Mouse (Mus musculus) hindbrain, postnatal 0 days (tissue): ENCODE results near the gene Map2k6. TPM values are rescaled to one million over a fixed set of nuclear protein-coding genes. Genes with fewer than 3 reads are reported as not detected.

Experiments used
- ATAC-seq: fragments of 200-750 bp; cut with Nextera tagmentation; 2 replicates; pipeline ENCODE4 v1.8.0; 2017; ENCODE audit warnings: mild to moderate bottlenecking, moderate TSS enrichment, moderate library complexity
- DNase-seq: peaks from one replicate; pipeline ENCODE4 v3.0.0-alpha.2; 2015; ENCODE audit warnings: low spot score
- H3K27ac ChIP-seq: fragments of 300-500 bp; sonication (generic); 2 replicates; pipeline ENCODE4 v1.5.1; 2014; ENCODE audit warnings: mild to moderate bottlenecking
- H3K27me3 ChIP-seq: fragments of 300-500 bp; sonication (generic); 2 replicates; pipeline ENCODE4 v1.6.1; 2014; ENCODE audit warnings: low read length, mixed read lengths; ENCODE audit not compliant: insufficient read depth
- H3K36me3 ChIP-seq: fragments of 300-500 bp; sonication (generic); 2 replicates; pipeline ENCODE4 v1.6.1; 2014; ENCODE audit warnings: low read length, mixed read lengths; ENCODE audit not compliant: insufficient read depth
- H3K4me1 ChIP-seq: fragments of 300-500 bp; sonication (generic); 2 replicates; pipeline ENCODE4 v1.6.1; 2014; ENCODE audit warnings: antibody characterized with exemption, low read length, mixed read lengths; ENCODE audit not compliant: insufficient read depth
- H3K4me2 ChIP-seq: fragments of 300-500 bp; sonication (generic); 2 replicates; pipeline ENCODE4 v1.6.1; 2014; ENCODE audit warnings: low read depth, mild to moderate bottlenecking, low read length, moderate library complexity, mixed read lengths
- H3K4me3 ChIP-seq: fragments of 300-500 bp; sonication (generic); 2 replicates; pipeline ENCODE4 v1.5.1; 2014; ENCODE audit warnings: low read length
- H3K9ac ChIP-seq: fragments of 300-500 bp; sonication (generic); replicated peaks from 2 replicates; pipeline ENCODE4 v1.6.1; 2014; ENCODE audit warnings: mild to moderate bottlenecking, low read length, moderate library complexity, mixed read lengths
- H3K9me3 ChIP-seq: fragments of 300-500 bp; sonication (generic); 2 replicates; pipeline ENCODE4 v1.6.1; 2016; ENCODE audit warnings: low read length, mixed read lengths
- CTCF ChIP-seq: IDR thresholded peaks from 2 replicates; pipeline ENCODE4 v1.5.1; 2016; ENCODE audit warnings: antibody characterized with exemption, control low read depth, low read depth
- WGBS: fragments of 180-500 bp; shearing (Covaris S2); extraction: QIAGEN DNeasy Blood & Tissue Kit; methylation state at CpG from one replicate; pipeline ENCODE4 v1.1.7; 2014; 5-methylcytosine and 5-hydroxymethylcytosine counted together
- polyA plus RNA-seq: library from polyadenylated mRNA; unstranded; fragments of >200 nt; fragmentation: Nextera tagmentation; extraction: Ambion mirVana; gene quantifications from 2 replicates; pipeline ENCODE4 v1.2.1, GENCODE M21; 2015
- total RNA-seq: library from RNA; depleted of rRNA; stranded (reverse); fragments of >200 nt; gene quantifications from 2 replicates; pipeline ENCODE4 v1.2.3, GENCODE M21; 2014

Map2k6 gene
- total and polyA plus RNA-seq, 2 experiments from 2014 or later: 16.3 to 21.2 TPM

DNA sequence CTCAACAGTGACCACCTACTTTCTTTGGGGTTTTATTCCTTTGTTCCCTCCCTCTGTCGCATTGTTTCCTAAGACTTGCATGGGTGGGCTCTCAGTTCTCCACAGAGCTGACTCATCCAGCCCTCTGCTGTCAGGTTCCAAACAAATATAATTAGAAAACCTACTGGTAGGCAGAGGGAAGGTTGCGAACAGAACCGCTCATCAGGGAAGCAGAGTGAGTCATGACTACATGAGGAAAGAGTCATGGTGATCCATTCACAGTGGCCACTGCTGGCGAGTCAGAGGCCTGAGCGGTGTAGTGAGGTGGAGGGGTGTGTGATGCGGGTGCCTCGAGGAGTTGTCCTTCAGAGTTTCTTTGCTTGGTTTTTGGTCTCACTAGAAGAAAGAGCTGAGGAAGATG is 112.5 kb downstream of the Map2k6 start:
- ATAC-seq (no peak), DNase-seq (no peak)
- Histone ChIP-seq H3K9me3 (no peaks in the 10 kb centered on the region), H3K36me3 (peaks cover 14% of the 10 kb centered on the region; the same call in 1 of the 2 replicates), H3K4me3 (no peak overlapping the region), H3K9ac (no peak overlapping the region), H3K27me3 (no peaks in the 10 kb centered on the region), H3K4me2 (no peak overlapping the region), H3K27ac (no peak overlapping the region), H3K4me1 (no peaks in the 10 kb centered on the region)
- TF ChIP-seq CTCF: no peak
- 94% methylated on average over 7 of the region's 7 CpGs for WGBS

- Histone ChIP-seq H3K27ac (no peak overlapping the region), H3K4me1 (no peaks in the 10 kb centered on the region), H3K9ac (no peak overlapping the region), H3K4me3 (no peak overlapping the region), H3K9me3 (no peaks in the 10 kb centered on the region), H3K36me3 (no peaks in the 10 kb centered on the region), H3K27me3 (no peaks in the 10 kb centered on the region), H3K4me2 (no peak overlapping the region)
- no peak for TF ChIP-seq CTCF
- WGBS: 96% methylated on average over 1 of the region's 1 CpGs
- DNase-seq (no peak), ATAC-seq (no peak)
These were observed 119.7 kb downstream of the Map2k6 start for GRCm38 (mm10) chr11:110518648-110519047.

- TF ChIP-seq CTCF: no peak
- H3K4me2 ChIP-seq: no peak overlapping the region
These were observed 124.0 kb downstream of the Map2k6 start for GRCm38 (mm10) chr11:110522906-110523305.

GRCm38 (mm10) chr11:110526156-110526555 is 127.2 kb downstream of the Map2k6 start:
- Histone ChIP-seq H3K4me2 (no peak overlapping the region), H3K27ac (no peak overlapping the region), H3K9ac (no peak overlapping the region), H3K4me1 (no peaks in the 10 kb centered on the region), H3K9me3 (no peaks in the 10 kb centered on the region), H3K27me3 (no peaks in the 10 kb centered on the region), H3K36me3 (no peaks in the 10 kb centered on the region), H3K4me3 (no peak overlapping the region)
- ATAC-seq (no peak), DNase-seq (no peak)
- WGBS: 90% methylated on average over 4 of the region's 4 CpGs
- no peak for TF ChIP-seq CTCF

More at GRCm38 (mm10) chr11:110522906-110523305, 124.0 kb downstream of the Map2k6 start:
- no peak for ATAC-seq
- Histone ChIP-seq H3K4me1 (no peaks in the 10 kb centered on the region), H3K9ac (no peak overlapping the region), H3K36me3 (no peaks in the 10 kb centered on the region), H3K4me3 (no peak overlapping the region), H3K27ac (no peak overlapping the region), H3K9me3 (no peaks in the 10 kb centered on the region), H3K27me3 (no peaks in the 10 kb centered on the region)
- DNase-seq: no peak
- WGBS: 93% methylated on average over 2 of the region's 2 CpGs

- no peak overlapping the region for H3K4me2 ChIP-seq
- no peak for ATAC-seq
- no peak overlapping the region for H3K4me3 ChIP-seq
- H3K27me3 ChIP-seq: no peaks in the 10 kb centered on the region
- H3K4me1 ChIP-seq: no peaks in the 10 kb centered on the region
- no peak for TF ChIP-seq CTCF
- no peaks in the 10 kb centered on the region for H3K36me3 ChIP-seq
- no peaks in the 10 kb centered on the region for H3K9me3 ChIP-seq
- H3K27ac ChIP-seq: no peak overlapping the region
- H3K9ac ChIP-seq: no peak overlapping the region
- WGBS: 80% methylated on average over 7 of the region's 7 CpGs
- DNase-seq: no peak
These were observed 132.2 kb downstream of the Map2k6 start for GRCm38 (mm10) chr11:110531087-110531486.

- Histone ChIP-seq H3K9me3 (no peaks in the 10 kb centered on the region), H3K27ac (no peak overlapping the region), H3K4me1 (no peaks in the 10 kb centered on the region), H3K9ac (no peak overlapping the region), H3K27me3 (no peaks in the 10 kb centered on the region), H3K4me2 (no peak overlapping the region), H3K4me3 (no peak overlapping the region), H3K36me3 (no peaks in the 10 kb centered on the region)
- 83% methylated on average over 4 of the region's 4 CpGs for WGBS
- TF ChIP-seq CTCF: no peak
- DNase-seq: no peak
- ATAC-seq: no peak
These were observed 135.9 kb downstream of the Map2k6 start for GRCm38 (mm10) chr11:110534856-110535255.

DNA sequence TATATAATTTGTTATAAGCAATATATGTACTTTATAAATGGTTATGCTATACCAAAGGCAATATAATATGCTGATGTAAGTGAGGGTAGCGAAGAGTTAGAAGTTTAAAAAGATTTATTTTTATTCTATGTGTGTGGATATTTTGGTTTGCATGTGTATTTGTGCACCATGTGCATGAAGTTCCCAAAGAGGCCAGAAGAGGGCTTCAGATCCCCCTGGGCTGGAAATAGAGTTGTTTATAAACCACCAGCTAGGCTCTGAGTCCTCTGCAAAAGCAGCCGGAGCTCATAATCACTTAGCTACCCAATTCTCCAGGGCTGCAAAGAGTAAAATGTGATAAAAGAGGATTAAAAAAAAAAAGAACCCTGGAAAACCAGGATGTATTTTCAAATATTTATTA is 137.6 kb downstream of the Map2k6 start:
- ATAC-seq: no peak
- H3K4me1 ChIP-seq: no peaks in the 10 kb centered on the region
- no peak overlapping the region for H3K27ac ChIP-seq
- H3K4me3 ChIP-seq: no peak overlapping the region
- WGBS: 92% methylated on average over 2 of the region's 2 CpGs
- TF ChIP-seq CTCF: peak; percentile 47
- no peak overlapping the region for H3K9ac ChIP-seq
- no peak overlapping the region for H3K4me2 ChIP-seq
- DNase-seq: no peak
- H3K36me3 ChIP-seq: no peaks in the 10 kb centered on the region
- no peaks in the 10 kb centered on the region for H3K27me3 ChIP-seq
- H3K9me3 ChIP-seq: no peaks in the 10 kb centered on the region
